Mouse (Mus musculus): ENCODE results near the gene Dnm2. TPM values are rescaled to one million over a fixed set of nuclear protein-coding genes. Genes with fewer than 3 reads are reported as not detected.

Dnm2 gene
- total and polyA plus RNA-seq, 2 experiments from 2014 or later = 58.6 to 80.4 TPM

- no peak for TF ChIP-seq CTCF (IDR thresholded peaks at IDR 0.05; ENCODE audit: low read depth)
- no peaks in the 10 kb centered on the region for H3K9me3 ChIP-seq (ENCODE audit: low read length)
- no peak overlapping the region for H3K4me3 ChIP-seq (ENCODE audit: low read length)
- no peak overlapping the region for H3K4me2 ChIP-seq (ENCODE audit: low read depth, low read length)
- no peak overlapping the region; the same call in 1 of the 2 replicates for H3K27ac ChIP-seq
- no peak for ATAC-seq
- DNase-seq (ENCODE audit: low spot score) = no peak
- no peaks in the 10 kb centered on the region for H3K4me1 ChIP-seq (ENCODE audit: insufficient read depth, low read length)
- H3K9ac ChIP-seq (replicated peaks; ENCODE audit: low read length) = no peak overlapping the region
- no peaks in the 10 kb centered on the region for H3K36me3 ChIP-seq (ENCODE audit: insufficient read depth, low read length)
- H3K27me3 ChIP-seq (ENCODE audit: insufficient read depth, low read length) = no peaks in the 10 kb centered on the region
- 90% methylated on average over 7 of the region's 7 CpGs for WGBS
Observed at GRCm38 (mm10) chr9:21435777-21436635, 11.3 kb downstream of the Dnm2 start.

- H3K4me1 ChIP-seq (ENCODE audit: insufficient read depth, low read length) = no peaks in the 10 kb centered on the region
- H3K36me3 ChIP-seq (ENCODE audit: insufficient read depth, low read length) = no peaks in the 10 kb centered on the region
- H3K27me3 ChIP-seq (ENCODE audit: insufficient read depth, low read length) = no peaks in the 10 kb centered on the region
- 93% methylated on average over 6 of the region's 6 CpGs for WGBS
- ATAC-seq = no peak
- no peak overlapping the region for H3K4me3 ChIP-seq (ENCODE audit: low read length)
- no peak overlapping the region for H3K9ac ChIP-seq (replicated peaks; ENCODE audit: low read length)
- H3K27ac ChIP-seq = no peak overlapping the region
- TF ChIP-seq CTCF (IDR thresholded peaks at IDR 0.05; ENCODE audit: low read depth) = no peak
- H3K9me3 ChIP-seq (ENCODE audit: low read length) = no peaks in the 10 kb centered on the region
- no peak for DNase-seq (ENCODE audit: low spot score)
- H3K4me2 ChIP-seq (ENCODE audit: low read depth, low read length) = no peak overlapping the region
Observed at GRCm38 (mm10) chr9:21437577-21437976, 12.9 kb downstream of the Dnm2 start.

GRCm38 (mm10) chr9:21438219-21438618, 13.5 kb downstream of the Dnm2 start:
- Histone ChIP-seq H3K4me1 (ENCODE audit: insufficient read depth, low read length) (no peaks in the 10 kb centered on the region), H3K4me3 (ENCODE audit: low read length) (no peak overlapping the region), H3K27me3 (ENCODE audit: insufficient read depth, low read length) (no peaks in the 10 kb centered on the region), H3K9me3 (ENCODE audit: low read length) (no peaks in the 10 kb centered on the region), H3K4me2 (ENCODE audit: low read depth, low read length) (no peak overlapping the region), H3K36me3 (ENCODE audit: insufficient read depth, low read length) (no peaks in the 10 kb centered on the region), H3K9ac (replicated peaks; ENCODE audit: low read length) (no peak overlapping the region), H3K27ac (no peak overlapping the region)
- no peak for ATAC-seq
- no peak for TF ChIP-seq CTCF (IDR thresholded peaks at IDR 0.05; ENCODE audit: low read depth)
- peak; percentile 18 for DNase-seq (ENCODE audit: low spot score)
- 71% methylated on average over 3 of the region's 3 CpGs for WGBS

DNA sequence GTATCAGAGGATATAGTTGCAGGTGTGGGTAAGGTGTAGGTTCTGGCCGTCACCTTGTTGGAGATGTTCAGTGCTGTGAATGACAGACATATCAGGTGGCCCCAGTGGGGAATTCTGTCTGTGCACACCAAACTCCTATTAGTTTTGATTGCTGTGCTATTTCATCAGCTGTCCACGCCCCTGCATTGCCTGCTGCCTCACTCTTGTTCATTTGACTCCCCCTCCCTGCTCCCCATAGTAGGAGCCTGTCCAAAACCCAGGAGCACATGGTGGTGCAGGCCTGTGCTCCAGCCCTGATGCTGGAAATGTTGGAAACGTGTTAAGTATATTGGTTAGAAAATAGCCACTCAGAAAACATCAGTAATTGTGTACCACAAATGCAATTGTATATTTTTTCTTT, 14.7 kb downstream of the Dnm2 start:
- TF ChIP-seq CTCF (IDR thresholded peaks at IDR 0.05; ENCODE audit: low read depth) = no peak
- ATAC-seq (no peak), DNase-seq (ENCODE audit: low spot score) (no peak)

GRCm38 (mm10) chr9:21439914-21440313, 15.2 kb downstream of the Dnm2 start:
- no peak overlapping the region for H3K27ac ChIP-seq
- no peak overlapping the region for H3K9ac ChIP-seq (replicated peaks; ENCODE audit: low read length)
- no peaks in the 10 kb centered on the region for H3K36me3 ChIP-seq (ENCODE audit: insufficient read depth, low read length)
- no peak for ATAC-seq
- 95% methylated on average over 2 of the region's 2 CpGs for WGBS
- no peak for TF ChIP-seq CTCF (IDR thresholded peaks at IDR 0.05; ENCODE audit: low read depth)
- no peaks in the 10 kb centered on the region for H3K27me3 ChIP-seq (ENCODE audit: insufficient read depth, low read length)
- H3K4me1 ChIP-seq (ENCODE audit: insufficient read depth, low read length) = no peaks in the 10 kb centered on the region
- no peak overlapping the region for H3K4me3 ChIP-seq (ENCODE audit: low read length)
- H3K9me3 ChIP-seq (ENCODE audit: low read length) = no peaks in the 10 kb centered on the region
- H3K4me2 ChIP-seq (ENCODE audit: low read depth, low read length) = no peak overlapping the region
- no peak for DNase-seq (ENCODE audit: low spot score)

More for the DNA sequence above, 14.7 kb downstream of the Dnm2 start:
- Histone ChIP-seq H3K27me3 (ENCODE audit: insufficient read depth, low read length) (no peaks in the 10 kb centered on the region), H3K4me1 (ENCODE audit: insufficient read depth, low read length) (no peaks in the 10 kb centered on the region), H3K9me3 (ENCODE audit: low read length) (no peaks in the 10 kb centered on the region), H3K4me2 (ENCODE audit: low read depth, low read length) (no peak overlapping the region), H3K36me3 (ENCODE audit: insufficient read depth, low read length) (no peaks in the 10 kb centered on the region), H3K9ac (replicated peaks; ENCODE audit: low read length) (no peak overlapping the region), H3K4me3 (ENCODE audit: low read length) (no peak overlapping the region), H3K27ac (no peak overlapping the region)
- 81% methylated on average over 3 of the region's 3 CpGs for WGBS

GRCm38 (mm10) chr9:21440387-21440786, 15.7 kb downstream of the Dnm2 start:
- H3K9me3 ChIP-seq (ENCODE audit: low read length) = no peaks in the 10 kb centered on the region
- H3K4me3 ChIP-seq (ENCODE audit: low read length) = no peak overlapping the region
- H3K4me1 ChIP-seq (ENCODE audit: insufficient read depth, low read length) = no peaks in the 10 kb centered on the region
- no peak overlapping the region for H3K27ac ChIP-seq
- H3K9ac ChIP-seq (replicated peaks; ENCODE audit: low read length) = no peak overlapping the region
- no peaks in the 10 kb centered on the region for H3K27me3 ChIP-seq (ENCODE audit: insufficient read depth, low read length)
- DNase-seq (ENCODE audit: low spot score) (no peak), ATAC-seq (no peak)
- H3K36me3 ChIP-seq (ENCODE audit: insufficient read depth, low read length) = no peaks in the 10 kb centered on the region
- no peak overlapping the region for H3K4me2 ChIP-seq (ENCODE audit: low read depth, low read length)
- no peak for TF ChIP-seq CTCF (IDR thresholded peaks at IDR 0.05; ENCODE audit: low read depth)

GRCm38 (mm10) chr9:21443853-21444252, 19.1 kb downstream of the Dnm2 start:
- no peak for TF ChIP-seq CTCF (IDR thresholded peaks at IDR 0.05; ENCODE audit: low read depth)
- WGBS = 94% methylated on average over 8 of the region's 8 CpGs
- H3K4me1 ChIP-seq (ENCODE audit: insufficient read depth, low read length) = no peaks in the 10 kb centered on the region

More at GRCm38 (mm10) chr9:21443853-21444252, 19.1 kb downstream of the Dnm2 start:
- ATAC-seq (no peak), DNase-seq (ENCODE audit: low spot score) (no peak)
- Histone ChIP-seq H3K9me3 (ENCODE audit: low read length) (no peaks in the 10 kb centered on the region), H3K36me3 (ENCODE audit: insufficient read depth, low read length) (no peaks in the 10 kb centered on the region), H3K9ac (replicated peaks; ENCODE audit: low read length) (no peak overlapping the region), H3K4me3 (ENCODE audit: low read length) (no peak overlapping the region), H3K27ac (no peak overlapping the region), H3K4me2 (ENCODE audit: low read depth, low read length) (no peak overlapping the region), H3K27me3 (ENCODE audit: insufficient read depth, low read length) (no peaks in the 10 kb centered on the region)

Measured in hindbrain, postnatal 0 days (tissue).